Mouse (Mus musculus): ENCODE results near the gene 1700123K08Rik.
"Not testable (repeated sequence)": the region's sequence is repeated elsewhere in the genome, so short reads cannot be mapped to it uniquely, and the experiment has no call there.

1700123K08Rik gene

DNA sequence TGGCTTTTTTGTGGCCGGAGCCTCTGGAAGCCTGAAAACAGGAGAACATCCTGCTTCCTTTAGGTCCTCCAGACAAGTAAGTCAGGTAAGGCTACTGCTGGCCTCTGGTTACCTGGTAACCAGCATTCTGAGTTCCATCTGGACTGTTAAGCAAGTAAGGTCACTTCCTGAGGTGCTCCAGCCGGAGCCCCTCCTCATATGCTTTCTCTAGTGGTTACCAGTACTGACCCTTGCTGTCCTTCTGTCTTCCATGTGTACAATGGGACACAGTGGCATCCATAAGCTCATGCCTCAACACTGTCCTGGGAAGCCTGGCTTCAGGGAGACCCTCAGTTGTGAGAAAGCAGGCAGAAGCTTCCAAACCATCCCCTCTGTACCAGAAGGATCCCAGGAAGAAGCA lies at the start of gene 1700123K08Rik:
Gene 1700123K08Rik (minus strand): TSS at position 101 of the 400 bp plus-strand sequence.
- in situ Hi-C loops (cut with MboI; ENCODE audit: low sequenced_read_pairs): not testable (repeated sequence)

DNA sequence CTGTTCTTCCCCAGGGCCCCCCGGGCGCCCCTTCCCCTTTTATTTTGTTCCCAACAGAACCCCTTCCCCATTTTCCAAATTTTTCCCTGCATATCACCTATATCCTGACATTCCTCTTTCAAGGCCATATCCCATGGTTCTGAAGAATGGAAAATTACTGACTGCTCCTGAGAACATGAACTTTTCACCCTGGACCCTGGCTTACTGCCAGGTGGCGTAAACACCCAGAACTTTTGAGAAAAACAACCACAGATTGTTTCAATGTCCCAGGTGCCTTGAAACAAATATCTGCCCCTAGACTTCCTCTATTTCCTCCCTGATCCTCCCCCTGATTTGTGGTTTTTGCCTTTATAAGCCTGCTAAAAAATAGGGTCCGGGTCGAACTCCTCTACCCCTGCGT lies 22.9 kb upstream of the 1700123K08Rik start:
- in situ Hi-C loops (cut with MboI; ENCODE audit: low sequenced_read_pairs): no loop called here

DNA sequence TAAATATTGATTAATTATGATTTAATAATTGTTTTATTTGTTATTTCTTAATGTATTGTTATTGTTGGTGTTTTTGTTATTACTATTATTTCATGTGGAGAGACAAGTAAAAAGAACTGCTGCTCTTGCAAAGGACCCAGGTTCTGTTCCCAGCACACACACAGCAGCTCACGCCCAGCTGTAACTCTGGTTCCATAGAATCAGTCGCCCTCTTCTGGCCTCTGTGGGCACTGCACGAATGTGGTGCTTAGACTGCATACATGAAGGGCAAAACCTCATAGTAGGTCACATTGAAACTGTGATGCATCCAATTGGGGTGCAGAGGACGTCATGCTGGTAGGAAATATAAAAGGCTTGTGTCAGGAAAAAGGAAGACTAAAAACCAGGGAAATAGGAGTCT lies 7.1 kb upstream of the 1700123K08Rik start:
- in situ Hi-C loops (cut with MboI; ENCODE audit: low sequenced_read_pairs): no loop called here

- in situ Hi-C loops (cut with MboI; ENCODE audit: low sequenced_read_pairs): no loop called here
Observed at GRCm38 (mm10) chr5:138552718-138553117, 11.8 kb downstream of the 1700123K08Rik start.

DNA sequence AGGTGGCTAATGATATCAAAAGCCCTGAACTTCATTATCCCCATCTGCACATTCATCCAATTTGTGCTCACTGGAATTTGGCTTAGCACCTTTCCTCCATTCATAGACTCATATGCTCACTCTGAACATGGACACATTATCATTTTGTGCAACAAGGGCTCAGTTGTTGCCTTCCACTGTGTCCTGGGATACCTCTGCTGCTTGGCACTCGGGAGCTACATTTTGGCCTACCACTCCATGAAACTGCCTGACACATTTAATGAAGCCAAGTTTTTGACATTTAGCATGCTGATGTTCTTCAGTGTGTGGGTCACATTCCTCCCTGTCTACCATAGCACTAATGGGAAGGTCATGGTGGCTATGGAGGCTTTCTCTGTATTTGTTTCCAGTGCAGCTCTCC lies 32.0 kb downstream of the 1700123K08Rik start:
- in situ Hi-C loops (cut with MboI; ENCODE audit: low sequenced_read_pairs): no loop called here
